Mouse (Mus musculus) testis, adult 2 months (tissue): Measurements from ENCODE around the gene Gstt2.

Experiments used
- CTCF ChIP-seq: fragments of 200-500 bp; IDR thresholded peaks from 2 replicates; pipeline ENCODE4 v1.5.1; 2012; ENCODE audit warnings: low read depth, mild to moderate bottlenecking, inconsistent platforms, low read length, moderate library complexity; ENCODE audit not compliant: control insufficient read depth, insufficient read depth, insufficient replicate concordance
- POLR2A ChIP-seq: fragments of 200-500 bp; IDR thresholded peaks from 2 replicates; pipeline ENCODE4 v1.6.1; 2012; ENCODE audit warnings: low read depth, mild to moderate bottlenecking, inconsistent platforms, low read length, moderate library complexity; ENCODE audit not compliant: control insufficient read depth

- TF ChIP-seq POLR2A, result no peak
- TF ChIP-seq CTCF, result no peak
Observed at GRCm38 (mm10) chr10:75794880-75795279, 42.3 kb downstream of the Gstt2 start.
